In genomic region chr10:45154557-45155060, GRCm38 (mm10) we compare ENCODE assay signal across 27 mouse cellular contexts. TPM values are rescaled to one million over a fixed set of nuclear protein-coding genes. Genes with fewer than 3 reads are reported as not detected.
A peak's percentile ranks its signal among the peaks of the same experiment; 100 is the strongest.
DNase-seq lines count a peak whose midpoint lies in the region; ATAC-seq and TF ChIP-seq lines count a peak whose summit lies in the region.
"Had no signal": no experiment of that assay in that cellular context is flagged by ENCODE, and none has a peak within 500 bp of the region (broad histone marks: within the 10 kb centered on the region; RNA-seq: fewer than 3 reads in every experiment).

No protein-coding gene starts in this region.

- intact Hi-C loops in heart, postnatal 25 days (cut with DNase I) = no loop called here

- no peak for TF ChIP-seq CTCF in lung, postnatal 0 days (IDR thresholded peaks at IDR 0.05)

- H3K27me3 ChIP-seq in heart, embryonic 10.5 days (ENCODE audit: insufficient read depth, poor library complexity, severe bottlenecking) = no peaks in the 10 kb centered on the region
- H3K27me3 ChIP-seq in lung, postnatal 0 days (replicated peaks; ENCODE audit: insufficient read depth, low read length) = no peaks in the 10 kb centered on the region
- H3K27me3 ChIP-seq: embryonic facial prominence, embryonic 12.5 days; embryonic facial prominence, embryonic 15.5 days; heart, embryonic 13.5 days; hindbrain, embryonic 13.5 days; intestine, embryonic 15.5 days had no signal

- no peak overlapping the region for H3K27ac ChIP-seq in heart, embryonic 10.5 days
- H3K27ac ChIP-seq in lung, postnatal 0 days (ENCODE audit: low read length) = no peak overlapping the region
- H3K27ac ChIP-seq: embryonic facial prominence, embryonic 12.5 days; embryonic facial prominence, embryonic 15.5 days; heart, embryonic 13.5 days; hindbrain, embryonic 10.5 days; hindbrain, embryonic 13.5 days; intestine, embryonic 15.5 days had no signal

- no peaks in the 10 kb centered on the region for H3K9me3 ChIP-seq in heart, embryonic 10.5 days
- H3K9me3 ChIP-seq in lung, postnatal 0 days (ENCODE audit: low read length) = no peaks in the 10 kb centered on the region
- H3K9me3 ChIP-seq: embryonic facial prominence, embryonic 12.5 days; embryonic facial prominence, embryonic 15.5 days; heart, embryonic 13.5 days; hindbrain, embryonic 10.5 days; hindbrain, embryonic 13.5 days; intestine, embryonic 15.5 days had no signal

- peaks cover 92% of the 10 kb centered on the region for H3K36me3 ChIP-seq in heart, embryonic 10.5 days
- H3K36me3 ChIP-seq in lung, postnatal 0 days (ENCODE audit: insufficient read depth, low read length) = peaks cover 46% of the 10 kb centered on the region

- H3K4me2 ChIP-seq in lung, postnatal 0 days (replicated peaks; ENCODE audit: low read depth, low read length) = no peak overlapping the region
- H3K4me2 ChIP-seq: embryonic facial prominence, embryonic 12.5 days; embryonic facial prominence, embryonic 15.5 days; heart, embryonic 13.5 days; hindbrain, embryonic 13.5 days; intestine, embryonic 15.5 days had no signal

- H3K4me1 ChIP-seq in heart, embryonic 10.5 days = peaks cover 9% of the 10 kb centered on the region; the same call in 1 of the 2 replicates
- H3K4me1 ChIP-seq in lung, postnatal 0 days (ENCODE audit: insufficient read depth, low read depth, low read length) = no peaks in the 10 kb centered on the region
- H3K4me1 ChIP-seq: embryonic facial prominence, embryonic 12.5 days; embryonic facial prominence, embryonic 15.5 days; intestine, embryonic 15.5 days had no signal

- no peak for TF ChIP-seq EP300 in lung, postnatal 0 days (IDR thresholded peaks at IDR 0.05)

- DNase-seq in heart, embryonic 10.5 days (ENCODE audit: low spot score) = peak; percentile 66
- DNase-seq in heart, postnatal 25 days (ENCODE audit: low spot score) = no peak
- peak; percentile 41 to 57 for DNase-seq in layer of hippocampus, adult 18-20 months (ENCODE audit: low spot score in 2 of 2)
- no peak for DNase-seq in layer of hippocampus, postnatal 10 days (ENCODE audit: low spot score in 2 of 2)
- DNase-seq in lung, postnatal 10 days = peak; percentile 26
- no peak for DNase-seq in lung, postnatal 0 days (ENCODE audit: low spot score)
- DNase-seq: adrenal gland, adult 2 months; adrenal gland, postnatal 14 days; cerebellum, adult 11 months; cerebellum, adult 2 months; cerebellum, adult 9-11 months; cerebellum, postnatal 25 days; forebrain, postnatal 0 days; gastrocnemius, postnatal 10 days; gastrocnemius, postnatal 36 days had no signal

- WGBS in heart, embryonic 10.5 days = 82% methylated on average over 14 of the region's 14 CpGs
- WGBS in lung, postnatal 0 days = 78% methylated on average over 14 of the region's 14 CpGs

- H3K4me3 ChIP-seq in heart, embryonic 10.5 days = no peak overlapping the region
- H3K4me3 ChIP-seq in lung, postnatal 0 days (ENCODE audit: low read depth, low read length) = no peak overlapping the region
- H3K4me3 ChIP-seq: embryonic facial prominence, embryonic 12.5 days; embryonic facial prominence, embryonic 15.5 days; heart, embryonic 13.5 days; hindbrain, embryonic 10.5 days; hindbrain, embryonic 13.5 days; intestine, embryonic 15.5 days had no signal

- ATAC-seq in lung, postnatal 0 days = no peak; the same call in 1 of the 2 replicates
- ATAC-seq: CD4-positive, CD25-positive, alpha-beta regulatory T cell, adult 4 months; forebrain, embryonic 14.5 days; forebrain, postnatal 0 days; hindbrain, embryonic 16.5 days; intestine, embryonic 15.5 days had no signal

- H3K9ac ChIP-seq in lung, postnatal 0 days (replicated peaks; ENCODE audit: low read depth) = no peak overlapping the region
- H3K9ac ChIP-seq: embryonic facial prominence, embryonic 12.5 days; embryonic facial prominence, embryonic 15.5 days; forebrain, postnatal 0 days; heart, embryonic 13.5 days; hindbrain, embryonic 13.5 days; intestine, embryonic 15.5 days had no signal

RNA-seq across cellular contexts. Expression of gene Popdc3, which starts 23.3 kb away (rescaled TPM):
- polyA plus RNA-seq in heart, embryonic 10.5 days (2016; fragmentation: Nextera tagmentation; extraction: Ambion mirVana) = 11.0 and 15.9 TPM in 2 replicates
- total RNA-seq in heart, postnatal 25 days (2021) = 10 to 100 TPM; 25.3 to 26.7 TPM
- total RNA-seq in layer of hippocampus, adult 18-20 months (2021) = 1 to 10 TPM; 6.0 to 8.3 TPM
- total RNA-seq in layer of hippocampus, postnatal 10 days (2021) = 1 to 10 TPM; 8.5 to 8.6 TPM
- polyA plus RNA-seq in lung, postnatal 0 days (2015; fragmentation: Nextera tagmentation; extraction: Ambion mirVana) = 6.4 and 6.6 TPM in 2 replicates
- total RNA-seq: common myeloid progenitor, adult 5-6 weeks; granulocyte monocyte progenitor cell, adult 5-6 weeks; MEL had no signal
- polyA plus RNA-seq: CD4-positive, CD25-positive, alpha-beta regulatory T cell, adult 4 months had no signal

Comparison
In these comparisons a context has a peak if more than half of its experiments do, and no peak if none do; other contexts are left out.
1. DNase-seq: peak in heart, embryonic 10.5 days (single experiment), layer of hippocampus, adult 18-20 months (2 of 2) and lung, postnatal 10 days (single experiment); none in heart, postnatal 25 days (single experiment), layer of hippocampus, postnatal 10 days (0 of 2) and lung, postnatal 0 days (single experiment).